Mouse (Mus musculus) layer of hippocampus, postnatal 25 days (tissue): ENCODE results near the gene Itga7. TPM values are rescaled to one million over a fixed set of nuclear protein-coding genes. Genes with fewer than 3 reads are reported as not detected.
A peak's percentile ranks its signal among the peaks of the same experiment; 100 is the strongest.

Source experiments
- DNase-seq, 2 experiments: peaks; one replicate each; pipeline ENCODE4 v3.0.0; 2022; ENCODE audit warnings: mixed read lengths in 2 of 2, low spot score in 1 of 2; ENCODE audit errors: extremely low spot score in 1 of 2
- total RNA-seq, 2 experiments: library from RNA; stranded (reverse); gene quantifications; 2 replicates each; pipeline ENCODE4 v1.2.3; 2021

Itga7 gene
- total RNA-seq, 2 experiments from 2014 or later = 25.6 to 30.7 TPM

- no peak for DNase-seq
Measured at GRCm38 (mm10) chr10:128931441-128931840, 2.2 kb upstream of the Itga7 start.

DNA sequence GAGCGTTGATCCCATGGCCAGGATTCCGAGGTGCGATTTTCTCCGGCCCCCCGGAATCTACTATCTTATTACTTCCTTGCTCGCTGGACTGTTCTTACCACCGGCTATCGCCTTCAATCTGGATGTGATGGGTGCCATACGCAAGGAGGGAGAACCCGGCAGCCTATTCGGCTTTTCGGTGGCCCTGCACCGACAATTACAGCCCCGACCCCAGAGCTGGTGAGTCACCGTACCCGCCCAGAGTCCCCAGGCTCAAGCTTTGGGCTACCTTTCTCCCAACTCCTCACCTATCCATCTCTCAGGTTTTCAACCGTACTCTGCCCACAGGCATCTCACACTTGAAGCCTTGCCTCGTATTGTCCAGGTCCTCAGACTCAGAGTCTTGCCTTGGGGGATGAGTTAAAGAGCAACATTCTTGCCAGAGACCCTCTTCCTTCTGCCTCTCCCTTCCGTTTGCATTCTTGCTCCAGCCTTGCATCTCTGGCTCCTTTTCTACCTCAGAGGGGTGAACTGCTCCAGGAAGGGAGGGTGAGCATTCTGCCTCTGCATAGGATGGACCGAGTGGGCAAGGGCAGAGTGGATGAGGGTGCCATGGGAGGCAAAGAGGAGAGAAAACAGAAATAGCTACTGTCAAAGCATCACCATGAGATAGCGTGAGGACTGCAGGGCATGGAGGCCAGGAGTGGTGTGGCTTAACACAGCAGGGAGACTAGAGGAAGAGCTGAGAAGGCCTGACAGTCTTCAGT lies 531 bp downstream of the Itga7 start:
- no peak for DNase-seq

GRCm38 (mm10) chr10:128934997-128935787 lies 1.6 kb downstream of the Itga7 start:
- no peak for DNase-seq

- no peak for DNase-seq
Measured at GRCm38 (mm10) chr10:128935826-128936440, 2.3 kb downstream of the Itga7 start.

- no peak for DNase-seq
Measured at GRCm38 (mm10) chr10:128937756-128938390, 4.3 kb downstream of the Itga7 start.

- DNase-seq = no peak
Measured at GRCm38 (mm10) chr10:128938457-128938856, 4.8 kb downstream of the Itga7 start.

GRCm38 (mm10) chr10:128938974-128939373 lies 5.4 kb downstream of the Itga7 start:
- no peak for DNase-seq

DNA sequence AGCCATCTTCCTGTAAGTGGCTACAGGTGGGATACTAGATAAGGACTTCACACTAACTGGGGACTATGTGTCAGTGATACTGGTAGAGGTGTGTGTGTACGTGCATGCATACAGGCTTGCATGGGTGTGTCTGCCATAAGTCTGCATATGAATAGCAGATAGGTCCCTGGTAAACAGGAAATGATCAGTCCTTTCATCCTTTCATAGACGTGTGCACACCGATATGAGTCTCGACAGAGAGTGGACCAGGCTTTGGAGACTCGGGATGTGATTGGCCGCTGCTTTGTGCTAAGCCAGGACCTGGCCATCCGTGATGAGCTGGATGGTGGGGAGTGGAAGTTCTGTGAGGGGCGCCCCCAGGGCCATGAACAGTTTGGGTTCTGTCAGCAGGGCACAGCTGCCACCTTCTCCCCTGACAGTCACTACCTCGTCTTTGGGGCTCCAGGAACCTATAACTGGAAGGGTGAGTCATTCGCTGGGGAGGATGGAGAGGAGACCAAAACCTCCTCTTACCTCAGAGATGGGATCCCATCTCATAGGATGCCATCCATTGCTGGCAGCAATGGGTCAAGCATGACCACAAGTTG lies 7.0 kb downstream of the Itga7 start:
- DNase-seq = no peak

DNA sequence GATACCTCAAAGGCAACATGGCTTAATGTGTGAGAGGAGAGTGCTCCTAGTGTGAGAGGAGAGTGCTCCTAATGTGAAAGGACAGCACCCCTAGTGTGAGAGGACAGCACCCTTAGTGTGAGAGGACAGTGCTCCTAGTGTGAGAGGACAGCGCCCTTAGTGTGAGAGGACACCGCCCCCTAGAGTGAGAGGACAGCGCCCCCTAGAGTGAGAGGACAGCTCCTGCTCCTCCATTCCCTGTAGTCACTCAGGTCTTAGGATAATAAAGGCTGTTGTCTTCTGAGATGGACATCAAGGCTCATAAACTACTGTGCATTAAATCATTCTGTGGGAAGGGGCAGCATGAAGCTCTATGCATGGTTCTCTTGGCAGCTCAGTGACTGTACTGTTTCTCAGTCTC lies 12.1 kb downstream of the Itga7 start:
- peak in 1 of 2 experiments; percentile 45 for DNase-seq

DNA sequence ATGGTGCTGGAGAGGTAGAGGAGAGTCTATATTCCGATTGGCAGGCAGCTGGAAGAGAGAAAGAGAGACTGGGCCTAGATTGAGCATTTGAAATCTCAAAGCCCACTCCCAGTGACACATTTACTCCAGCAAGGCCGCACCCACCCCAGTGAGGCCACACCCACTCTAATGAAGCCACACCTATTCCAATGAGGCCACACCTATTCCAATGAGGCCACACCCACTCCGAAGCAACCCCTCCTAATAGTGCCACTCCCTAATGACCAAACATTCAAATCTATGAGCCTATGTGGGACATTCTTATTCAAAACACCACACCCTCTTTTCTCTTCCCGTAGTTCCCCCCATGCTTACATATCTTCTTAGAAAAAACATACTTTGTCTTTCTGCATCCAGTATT lies 13.9 kb downstream of the Itga7 start:
- DNase-seq = no peak

- DNase-seq = no peak
Measured at GRCm38 (mm10) chr10:128950208-128950887, 16.7 kb downstream of the Itga7 start.

GRCm38 (mm10) chr10:128958340-128958739 lies 24.7 kb downstream of the Itga7 start:
- DNase-seq = no peak

GRCm38 (mm10) chr10:128960142-128960541 lies 26.5 kb downstream of the Itga7 start:
- DNase-seq = no peak

- no peak for DNase-seq
Measured at GRCm38 (mm10) chr10:128960590-128961584, 27.3 kb downstream of the Itga7 start, which contains the start of gene Mettl7b. Gene Mettl7b, minus strand, starts transcription at chr10:128960988.

DNA sequence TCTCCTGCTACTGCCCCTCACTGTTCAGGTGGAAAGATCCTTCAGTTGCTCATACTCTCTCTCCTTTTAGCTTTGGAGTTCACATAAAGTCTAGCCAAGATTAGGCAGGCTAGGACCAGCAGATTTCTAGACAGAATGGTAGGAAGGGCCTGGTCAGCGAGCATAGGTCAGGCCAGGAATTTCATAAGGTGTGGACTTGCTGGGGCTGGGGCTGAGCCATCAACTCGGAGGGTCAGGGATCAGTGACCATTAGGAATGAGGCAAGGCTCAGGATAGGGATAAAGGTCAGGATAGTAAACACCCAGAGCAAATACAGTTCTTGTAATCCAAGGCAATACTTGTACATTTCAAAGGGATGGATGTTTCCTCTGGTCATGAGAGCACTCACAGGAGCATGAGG lies 31.3 kb downstream of the Itga7 start:
- no peak for DNase-seq

DNA sequence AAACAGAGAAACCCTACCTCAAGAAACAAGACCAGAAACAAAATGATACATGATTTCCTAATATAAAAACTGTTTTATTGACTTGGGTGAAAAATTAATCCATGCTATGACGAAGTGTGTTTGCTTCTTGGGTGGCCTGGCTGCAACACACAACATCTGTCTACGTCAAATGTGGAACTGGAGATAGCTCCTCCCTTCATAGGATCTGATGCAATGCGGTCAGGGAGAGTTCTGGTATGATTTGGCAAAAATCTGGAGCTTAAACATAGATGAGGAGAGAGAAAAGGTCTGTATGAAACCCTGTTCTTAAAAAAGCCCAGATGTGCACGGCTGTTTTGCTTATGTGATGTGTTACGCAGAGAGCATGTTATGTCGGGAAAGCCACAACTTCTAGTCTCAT lies 32.3 kb downstream of the Itga7 start:
- DNase-seq = no peak

- no peak for DNase-seq
Measured at GRCm38 (mm10) chr10:128968341-128968749, 34.7 kb downstream of the Itga7 start.

GRCm38 (mm10) chr10:128970740-128971250 lies 37.2 kb downstream of the Itga7 start:
- no peak for DNase-seq
